8 mouse cellular contexts compared by ENCODE assay signal in genomic region chr2:6478966-6479391, GRCm38 (mm10).
A peak's percentile ranks its signal among the peaks of the same experiment; 100 is the strongest.
DNase-seq lines count a peak whose midpoint lies in the region; ATAC-seq lines count a peak whose summit lies in the region.

No protein-coding gene starts in this region.

- H3K4me3 ChIP-seq in forebrain, embryonic 15.5 days, result no peak overlapping the region
- no peak overlapping the region for H3K4me3 ChIP-seq in midbrain, embryonic 10.5 days

- ATAC-seq in forebrain, embryonic 15.5 days (replicated peaks), result peak; percentile 62

- H3K4me1 ChIP-seq in forebrain, embryonic 15.5 days, result peaks cover 27% of the 10 kb centered on the region
- H3K4me1 ChIP-seq in midbrain, embryonic 10.5 days, result peaks cover 24% of the 10 kb centered on the region

- no peaks in the 10 kb centered on the region for H3K36me3 ChIP-seq in forebrain, embryonic 15.5 days
- H3K36me3 ChIP-seq in midbrain, embryonic 10.5 days, result no peaks in the 10 kb centered on the region

- intact Hi-C loops in heart, postnatal 36 days (cut with DNase I), result no loop called here

- no peaks in the 10 kb centered on the region for H3K9me3 ChIP-seq in forebrain, embryonic 15.5 days
- no peaks in the 10 kb centered on the region; the same call in 1 of the 2 replicates for H3K9me3 ChIP-seq in midbrain, embryonic 10.5 days (replicated peaks)

- no peak overlapping the region for H3K9ac ChIP-seq in forebrain, embryonic 15.5 days (replicated peaks)

- H3K27ac ChIP-seq in forebrain, embryonic 15.5 days (replicated peaks), result peak overlapping the region; percentile 24
- H3K27ac ChIP-seq in midbrain, embryonic 10.5 days (replicated peaks), result peak overlapping the region; percentile 67

- no peak overlapping the region for H3K4me2 ChIP-seq in forebrain, embryonic 15.5 days (replicated peaks)

- peak; percentile 61 for DNase-seq in 416B (ENCODE audit: low read depth)
- DNase-seq in T-cell, adult 2 months (ENCODE audit: low spot score), result peak; percentile 12
- peak; percentile 81 for DNase-seq in heart, postnatal 36 days
- DNase-seq in kidney, postnatal 4 days, result peak; percentile 70 to 78
- DNase-seq in midbrain, embryonic 10.5 days (ENCODE audit: low spot score), result peak; percentile 28
- DNase-seq in testis, postnatal 10 days (ENCODE audit: low spot score), result peak; percentile 62
- DNase-seq in right cerebral cortex, adult 18-20 months, result no peak

- H3K27me3 ChIP-seq in forebrain, embryonic 15.5 days, result no peaks in the 10 kb centered on the region
- no peaks in the 10 kb centered on the region for H3K27me3 ChIP-seq in midbrain, embryonic 10.5 days (ENCODE audit: low read depth, poor library complexity, severe bottlenecking)

- WGBS in forebrain, embryonic 15.5 days, result 34% methylated on average over 13 of the region's 13 CpGs
- WGBS in midbrain, embryonic 10.5 days, result 67% methylated on average over 13 of the region's 13 CpGs
